Mouse (Mus musculus): ENCODE results near the gene Tmem251. TPM values are rescaled to one million over a fixed set of nuclear protein-coding genes. Genes with fewer than 3 reads are reported as not detected.

Gene Tmem251
- polyA plus RNA-seq, 1 experiment: 1.8 TPM

- WGBS: 95% methylated on average over 5 of the region's 5 CpGs
- no peak overlapping the region for H3K27ac ChIP-seq (ENCODE audit: insufficient read depth, low read length)
- H3K36me3 ChIP-seq (ENCODE audit: control insufficient read depth, insufficient read depth, low read length): peaks cover 11% of the 10 kb centered on the region
These were observed 34.6 kb downstream of the Tmem251 start for GRCm38 (mm10) chr12:102778151-102778550.

GRCm38 (mm10) chr12:102779452-102779851 is 35.9 kb downstream of the Tmem251 start:
- H3K27ac ChIP-seq (ENCODE audit: insufficient read depth, low read length): no peak overlapping the region
- TF ChIP-seq CTCF (IDR thresholded peaks at IDR 0.05; ENCODE audit: extremely low read depth, insufficient read depth, insufficient read length, insufficient replicate concordance): no peak
- TF ChIP-seq POLR2A (IDR thresholded peaks at IDR 0.05; ENCODE audit: low read depth, low read length): no peak
- no peak for DNase-seq (ENCODE audit: low read depth in 1 of 2, low spot score in 2 of 2)
- no peaks in the 10 kb centered on the region for H3K4me1 ChIP-seq (ENCODE audit: control insufficient read depth, insufficient read depth, insufficient read length)
- no peaks in the 10 kb centered on the region for H3K27me3 ChIP-seq (ENCODE audit: control insufficient read depth, insufficient read depth, low read length)
- WGBS: 82% methylated on average over 3 of the region's 3 CpGs
- H3K4me3 ChIP-seq (ENCODE audit: extremely low read depth, insufficient read depth, insufficient read length): no peak overlapping the region
- peaks cover 11% of the 10 kb centered on the region for H3K36me3 ChIP-seq (ENCODE audit: control insufficient read depth, insufficient read depth, low read length)

More at GRCm38 (mm10) chr12:102778151-102778550, 34.6 kb downstream of the Tmem251 start:
- Histone ChIP-seq H3K4me3 (ENCODE audit: extremely low read depth, insufficient read depth, insufficient read length) (no peak overlapping the region), H3K27me3 (ENCODE audit: control insufficient read depth, insufficient read depth, low read length) (no peaks in the 10 kb centered on the region), H3K4me1 (ENCODE audit: control insufficient read depth, insufficient read depth, insufficient read length) (no peaks in the 10 kb centered on the region)
- DNase-seq (ENCODE audit: low read depth in 1 of 2, low spot score in 2 of 2): no peak
- TF ChIP-seq CTCF (IDR thresholded peaks at IDR 0.05; ENCODE audit: extremely low read depth, insufficient read depth, insufficient read length, insufficient replicate concordance) (no peak), POLR2A (IDR thresholded peaks at IDR 0.05; ENCODE audit: low read depth, low read length) (no peak)

GRCm38 (mm10) chr12:102782841-102783240 is 39.3 kb downstream of the Tmem251 start:
- H3K27me3 ChIP-seq (ENCODE audit: control insufficient read depth, insufficient read depth, low read length): no peaks in the 10 kb centered on the region
- no peak overlapping the region for H3K4me3 ChIP-seq (ENCODE audit: extremely low read depth, insufficient read depth, insufficient read length)
- no peak for TF ChIP-seq CTCF (IDR thresholded peaks at IDR 0.05; ENCODE audit: extremely low read depth, insufficient read depth, insufficient read length, insufficient replicate concordance)
- no peak for TF ChIP-seq POLR2A (IDR thresholded peaks at IDR 0.05; ENCODE audit: low read depth, low read length)
- H3K27ac ChIP-seq (ENCODE audit: insufficient read depth, low read length): no peak overlapping the region
- H3K4me1 ChIP-seq (ENCODE audit: control insufficient read depth, insufficient read depth, insufficient read length): no peaks in the 10 kb centered on the region
- peaks cover 20% of the 10 kb centered on the region for H3K36me3 ChIP-seq (ENCODE audit: control insufficient read depth, insufficient read depth, low read length)
- WGBS: 74% methylated on average over 5 of the region's 5 CpGs
- no peak for DNase-seq (ENCODE audit: low read depth in 1 of 2, low spot score in 2 of 2)

GRCm38 (mm10) chr12:102784899-102785592 is 41.5 kb downstream of the Tmem251 start:
- 91% methylated on average over 19 of the region's 19 CpGs for WGBS
- Histone ChIP-seq H3K36me3 (ENCODE audit: control insufficient read depth, insufficient read depth, low read length) (peaks cover 27% of the 10 kb centered on the region), H3K4me3 (ENCODE audit: extremely low read depth, insufficient read depth, insufficient read length) (no peak overlapping the region), H3K4me1 (ENCODE audit: control insufficient read depth, insufficient read depth, insufficient read length) (no peaks in the 10 kb centered on the region), H3K27ac (ENCODE audit: insufficient read depth, low read length) (no peak overlapping the region), H3K27me3 (ENCODE audit: control insufficient read depth, insufficient read depth, low read length) (no peaks in the 10 kb centered on the region)
- no peak for DNase-seq (ENCODE audit: low read depth in 1 of 2, low spot score in 2 of 2)
- TF ChIP-seq POLR2A (IDR thresholded peaks at IDR 0.05; ENCODE audit: low read depth, low read length) (no peak), CTCF (IDR thresholded peaks at IDR 0.05; ENCODE audit: extremely low read depth, insufficient read depth, insufficient read length, insufficient replicate concordance) (no peak)

- Histone ChIP-seq H3K36me3 (ENCODE audit: control insufficient read depth, insufficient read depth, low read length) (peaks cover 32% of the 10 kb centered on the region), H3K27me3 (ENCODE audit: control insufficient read depth, insufficient read depth, low read length) (no peaks in the 10 kb centered on the region), H3K27ac (ENCODE audit: insufficient read depth, low read length) (no peak overlapping the region), H3K4me1 (ENCODE audit: control insufficient read depth, insufficient read depth, insufficient read length) (no peaks in the 10 kb centered on the region), H3K4me3 (ENCODE audit: extremely low read depth, insufficient read depth, insufficient read length) (no peak overlapping the region)
- 89% methylated on average over 5 of the region's 5 CpGs for WGBS
- no peak for DNase-seq (ENCODE audit: low read depth in 1 of 2, low spot score in 2 of 2)
- no peak for TF ChIP-seq CTCF (IDR thresholded peaks at IDR 0.05; ENCODE audit: extremely low read depth, insufficient read depth, insufficient read length, insufficient replicate concordance)
- TF ChIP-seq POLR2A (IDR thresholded peaks at IDR 0.05; ENCODE audit: low read depth, low read length): no peak
These were observed 42.0 kb downstream of the Tmem251 start for GRCm38 (mm10) chr12:102785593-102785985.

- peaks cover 41% of the 10 kb centered on the region for H3K36me3 ChIP-seq (ENCODE audit: control insufficient read depth, insufficient read depth, low read length)
- no peak for DNase-seq (ENCODE audit: low read depth in 1 of 2, low spot score in 2 of 2)
- WGBS: 89% methylated on average over 7 of the region's 7 CpGs
- H3K27me3 ChIP-seq (ENCODE audit: control insufficient read depth, insufficient read depth, low read length): no peaks in the 10 kb centered on the region
- H3K4me1 ChIP-seq (ENCODE audit: control insufficient read depth, insufficient read depth, insufficient read length): no peaks in the 10 kb centered on the region
- TF ChIP-seq POLR2A (IDR thresholded peaks at IDR 0.05; ENCODE audit: low read depth, low read length) (no peak), CTCF (IDR thresholded peaks at IDR 0.05; ENCODE audit: extremely low read depth, insufficient read depth, insufficient read length, insufficient replicate concordance) (no peak)
- no peak overlapping the region for H3K27ac ChIP-seq (ENCODE audit: insufficient read depth, low read length)
- H3K4me3 ChIP-seq (ENCODE audit: extremely low read depth, insufficient read depth, insufficient read length): no peak overlapping the region
These were observed 44.4 kb downstream of the Tmem251 start for GRCm38 (mm10) chr12:102787927-102788326.

Other genes with a start within 250 kb of the Tmem251 start
- gene Chga, start 188.8 kb upstream of the Tmem251 start, polyA plus RNA-seq (2012; rRNA removed): 0.12 TPM in 1 of 2 replicates, not detected in the other
- 21.1 and 22.2 TPM in 2 replicates for gene Itpk1, start 38.8 kb upstream of the Tmem251 start, polyA plus RNA-seq (2012; rRNA removed)
- gene Moap1, start 101 bp upstream of the Tmem251 start, polyA plus RNA-seq (2012; rRNA removed): 0.32 and 0.40 TPM in 2 replicates
- gene Gm28051, start 14.0 kb downstream of the Tmem251 start, polyA plus RNA-seq (2012; rRNA removed): not detected in 2 replicates
- 11.3 and 13.7 TPM in 2 replicates for gene Gon7, start 14.0 kb downstream of the Tmem251 start, polyA plus RNA-seq (2012; rRNA removed)
- gene Ubr7, start 14.2 kb downstream of the Tmem251 start, polyA plus RNA-seq (2012; rRNA removed): 9.3 and 10.3 TPM in 2 replicates
- 0.86 and 0.93 TPM in 2 replicates for gene Gm20604, start 14.9 kb downstream of the Tmem251 start, polyA plus RNA-seq (2012; rRNA removed)
- gene Btbd7, start 134.7 kb downstream of the Tmem251 start, polyA plus RNA-seq (2012; rRNA removed): 7.0 and 8.2 TPM in 2 replicates
- not detected in 2 replicates for gene Cox8c, start 155.6 kb downstream of the Tmem251 start, polyA plus RNA-seq (2012; rRNA removed)
- gene Unc79, start 205.1 kb downstream of the Tmem251 start, polyA plus RNA-seq (2012; rRNA removed): 0.08 and 0.12 TPM in 2 replicates

All from spleen, adult 2 months (tissue).